Mouse (Mus musculus): ENCODE data around the gene Zmynd12. TPM values are rescaled to one million over a fixed set of nuclear protein-coding genes. Genes with fewer than 3 reads are reported as not detected.
A peak's percentile ranks its signal among the peaks of the same experiment; 100 is the strongest.

Zmynd12 gene
- polyA plus RNA-seq, 1 experiment from 2014 or later, result 0.38 TPM

DNA sequence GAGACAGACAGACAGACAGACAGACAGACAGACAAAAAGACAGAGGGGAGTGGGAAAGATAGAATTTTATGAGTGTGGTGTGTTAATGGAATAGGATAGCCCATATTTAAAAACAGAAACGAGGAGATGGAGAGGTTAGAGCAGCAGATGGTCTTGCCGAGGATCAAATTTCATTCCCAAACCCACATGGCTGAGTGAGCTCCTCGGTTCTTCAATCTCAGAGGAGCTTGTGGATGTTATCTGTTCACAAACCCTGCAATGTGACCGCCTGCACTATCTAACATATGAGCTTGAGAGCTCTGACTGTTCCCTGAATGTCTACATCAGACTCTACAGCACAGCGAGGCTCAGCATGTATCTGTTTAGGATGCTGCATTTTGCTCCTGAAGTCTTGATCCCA lies 50.5 kb downstream of the Zmynd12 start:
- H3K9ac ChIP-seq (ENCODE audit: low read length), result no peak overlapping the region
- no peak overlapping the region for H3K4me2 ChIP-seq (ENCODE audit: low read length)
- H3K9me3 ChIP-seq (replicated peaks; ENCODE audit: control insufficient read depth, low read length), result no peaks in the 10 kb centered on the region
- H3K4me3 ChIP-seq (ENCODE audit: low read depth, low read length), result no peak overlapping the region
- WGBS, result 62% methylated on average over 5 of the region's 5 CpGs
- H3K36me3 ChIP-seq (ENCODE audit: control insufficient read depth, insufficient read depth, low read length), result no peaks in the 10 kb centered on the region
- no peaks in the 10 kb centered on the region for H3K27me3 ChIP-seq (replicated peaks; ENCODE audit: control insufficient read depth, insufficient read depth, low read length)
- no peaks in the 10 kb centered on the region for H3K4me1 ChIP-seq (ENCODE audit: control insufficient read depth, insufficient read depth, low read length)
- DNase-seq (ENCODE audit: low spot score) (no peak), ATAC-seq (no peak)
- no peak overlapping the region for H3K27ac ChIP-seq (ENCODE audit: low read depth, low read length)

DNA sequence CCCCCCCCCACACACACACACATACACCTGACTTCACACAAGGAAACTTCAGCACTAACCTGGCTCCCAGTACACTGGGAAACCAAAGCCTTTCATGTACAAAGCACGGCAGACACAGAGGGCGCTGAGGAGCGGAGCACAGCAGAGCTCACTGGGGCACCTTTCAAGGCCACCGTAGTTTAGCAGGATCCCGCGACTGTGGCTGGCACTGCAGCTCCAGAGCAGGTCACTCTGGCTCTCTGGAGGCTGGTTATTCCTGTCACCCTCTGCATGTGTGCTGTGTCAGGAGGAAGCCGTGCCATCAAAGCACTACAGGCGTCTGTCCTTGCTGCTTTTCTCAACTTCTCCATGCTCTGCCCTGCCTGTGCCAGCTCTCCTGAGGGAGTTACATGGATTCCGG lies 60.4 kb downstream of the Zmynd12 start:
- ATAC-seq (no peak), DNase-seq (ENCODE audit: low spot score) (no peak)
- Histone ChIP-seq H3K9me3 (replicated peaks; ENCODE audit: control insufficient read depth, low read length) (no peaks in the 10 kb centered on the region), H3K36me3 (ENCODE audit: control insufficient read depth, insufficient read depth, low read length) (no peaks in the 10 kb centered on the region), H3K27me3 (replicated peaks; ENCODE audit: control insufficient read depth, insufficient read depth, low read length) (no peaks in the 10 kb centered on the region), H3K27ac (ENCODE audit: low read depth, low read length) (no peak overlapping the region), H3K4me2 (ENCODE audit: low read length) (no peak overlapping the region), H3K4me1 (ENCODE audit: control insufficient read depth, insufficient read depth, low read length) (no peaks in the 10 kb centered on the region), H3K4me3 (ENCODE audit: low read depth, low read length) (no peak overlapping the region), H3K9ac (ENCODE audit: low read length) (no peak overlapping the region)
- 63% methylated on average over 9 of the region's 9 CpGs for WGBS

GRCm38 (mm10) chr4:119484882-119485281 lies 62.3 kb downstream of the Zmynd12 start:
- no peak for DNase-seq (ENCODE audit: low spot score)

GRCm38 (mm10) chr4:119489666-119490065 lies 67.1 kb downstream of the Zmynd12 start:
- Histone ChIP-seq H3K4me3 (ENCODE audit: low read depth, low read length) (no peak overlapping the region), H3K27me3 (replicated peaks; ENCODE audit: control insufficient read depth, insufficient read depth, low read length) (no peaks in the 10 kb centered on the region), H3K4me2 (ENCODE audit: low read length) (no peak overlapping the region), H3K4me1 (ENCODE audit: control insufficient read depth, insufficient read depth, low read length) (0 out of 2 replicates have a peak, but pooled peaks cover 6% of the 10 kb centered on the region), H3K36me3 (ENCODE audit: control insufficient read depth, insufficient read depth, low read length) (no peaks in the 10 kb centered on the region), H3K27ac (ENCODE audit: low read depth, low read length) (no peak overlapping the region), H3K9me3 (replicated peaks; ENCODE audit: control insufficient read depth, low read length) (no peaks in the 10 kb centered on the region), H3K9ac (ENCODE audit: low read length) (no peak overlapping the region)
- ATAC-seq (no peak), DNase-seq (ENCODE audit: low spot score) (peak; percentile 25)
- WGBS, result 77% methylated on average over 10 of the region's 10 CpGs

More at GRCm38 (mm10) chr4:119484882-119485281, 62.3 kb downstream of the Zmynd12 start:
- Histone ChIP-seq H3K27ac (ENCODE audit: low read depth, low read length) (no peak overlapping the region), H3K36me3 (ENCODE audit: control insufficient read depth, insufficient read depth, low read length) (no peaks in the 10 kb centered on the region), H3K4me1 (ENCODE audit: control insufficient read depth, insufficient read depth, low read length) (no peaks in the 10 kb centered on the region), H3K9me3 (replicated peaks; ENCODE audit: control insufficient read depth, low read length) (no peaks in the 10 kb centered on the region), H3K9ac (ENCODE audit: low read length) (no peak overlapping the region), H3K27me3 (replicated peaks; ENCODE audit: control insufficient read depth, insufficient read depth, low read length) (no peaks in the 10 kb centered on the region), H3K4me2 (ENCODE audit: low read length) (no peak overlapping the region), H3K4me3 (ENCODE audit: low read depth, low read length) (no peak overlapping the region)
- ATAC-seq, result no peak
- 69% methylated on average over 7 of the region's 7 CpGs for WGBS

DNA sequence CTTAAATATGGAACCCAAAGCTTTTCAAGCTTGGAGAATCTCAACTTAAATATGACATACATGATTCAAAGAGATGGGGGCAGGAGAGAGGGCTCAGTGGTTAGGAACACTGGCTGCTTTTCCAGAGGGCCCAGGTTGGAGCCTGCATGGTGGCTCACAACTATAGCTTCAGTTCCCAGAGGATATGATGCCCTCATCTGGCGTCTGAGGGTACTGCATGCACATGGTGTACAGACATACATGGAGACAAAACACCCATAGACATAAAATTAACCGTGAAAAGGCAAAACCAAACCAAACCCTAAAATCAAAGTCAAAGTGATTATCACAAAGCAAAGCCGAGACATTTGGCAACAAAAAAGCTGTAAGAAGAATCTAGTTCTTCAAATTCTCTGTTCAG lies 68.2 kb downstream of the Zmynd12 start:
- H3K4me1 ChIP-seq (ENCODE audit: control insufficient read depth, insufficient read depth, low read length), result 0 out of 2 replicates have a peak, but pooled peaks cover 6% of the 10 kb centered on the region
- no peaks in the 10 kb centered on the region for H3K9me3 ChIP-seq (replicated peaks; ENCODE audit: control insufficient read depth, low read length)
- H3K4me2 ChIP-seq (ENCODE audit: low read length), result no peak overlapping the region
- no peak overlapping the region for H3K27ac ChIP-seq (ENCODE audit: low read depth, low read length)
- H3K4me3 ChIP-seq (ENCODE audit: low read depth, low read length), result no peak overlapping the region
- no peak for ATAC-seq
- no peaks in the 10 kb centered on the region for H3K27me3 ChIP-seq (replicated peaks; ENCODE audit: control insufficient read depth, insufficient read depth, low read length)
- no peaks in the 10 kb centered on the region for H3K36me3 ChIP-seq (ENCODE audit: control insufficient read depth, insufficient read depth, low read length)
- DNase-seq (ENCODE audit: low spot score), result peak; percentile 43
- H3K9ac ChIP-seq (ENCODE audit: low read length), result no peak overlapping the region
- WGBS, result 78% methylated on average over 3 of the region's 3 CpGs

- H3K27ac ChIP-seq (ENCODE audit: low read depth, low read length), result peak within 1 kb of the TSS; percentile 72
- H3K36me3 ChIP-seq (ENCODE audit: control insufficient read depth, insufficient read depth, low read length), result no peaks in the 10 kb centered on the region
- H3K4me3 ChIP-seq (ENCODE audit: low read depth, low read length), result peak within 1 kb of the TSS; percentile 61
- no peaks in the 10 kb centered on the region for H3K9me3 ChIP-seq (replicated peaks; ENCODE audit: control insufficient read depth, low read length)
- WGBS, result 1% methylated on average over 62 of the region's 77 CpGs
- peak within 1 kb of the TSS; percentile 79 for H3K4me2 ChIP-seq (ENCODE audit: low read length)
- H3K9ac ChIP-seq (ENCODE audit: low read length), result peak within 1 kb of the TSS; percentile 76
- ATAC-seq (peak; percentile 96), DNase-seq (ENCODE audit: low spot score) (peak; percentile 81)
- 0 out of 2 replicates have a peak, but pooled peaks cover 6% of the 10 kb centered on the region for H3K4me1 ChIP-seq (ENCODE audit: control insufficient read depth, insufficient read depth, low read length)
- H3K27me3 ChIP-seq (replicated peaks; ENCODE audit: control insufficient read depth, insufficient read depth, low read length), result no peaks in the 10 kb centered on the region
These were observed 69.8 kb downstream of the Zmynd12 start, which contains the start of gene Rimkla for GRCm38 (mm10) chr4:119492291-119492932. TSS of gene Rimkla (minus strand) at chr4:119492628.

GRCm38 (mm10) chr4:119492933-119493327 lies 70.3 kb downstream of the Zmynd12 start:
- Histone ChIP-seq H3K9me3 (replicated peaks; ENCODE audit: control insufficient read depth, low read length) (no peaks in the 10 kb centered on the region), H3K4me1 (ENCODE audit: control insufficient read depth, insufficient read depth, low read length) (0 out of 2 replicates have a peak, but pooled peaks cover 6% of the 10 kb centered on the region), H3K4me3 (ENCODE audit: low read depth, low read length) (peak overlapping the region; percentile 61), H3K4me2 (ENCODE audit: low read length) (peak overlapping the region; percentile 79), H3K9ac (ENCODE audit: low read length) (peak overlapping the region; percentile 76), H3K27me3 (replicated peaks; ENCODE audit: control insufficient read depth, insufficient read depth, low read length) (no peaks in the 10 kb centered on the region), H3K27ac (ENCODE audit: low read depth, low read length) (no peak overlapping the region), H3K36me3 (ENCODE audit: control insufficient read depth, insufficient read depth, low read length) (no peaks in the 10 kb centered on the region)
- 41% methylated on average over 10 of the region's 10 CpGs for WGBS
- peak; percentile 47 for ATAC-seq
- no peak for DNase-seq (ENCODE audit: low spot score)

- DNase-seq (ENCODE audit: low spot score) (no peak), ATAC-seq (no peak)
- 64% methylated on average over 5 of the region's 5 CpGs for WGBS
- Histone ChIP-seq H3K4me1 (ENCODE audit: control insufficient read depth, insufficient read depth, low read length) (no peaks in the 10 kb centered on the region), H3K9me3 (replicated peaks; ENCODE audit: control insufficient read depth, low read length) (no peaks in the 10 kb centered on the region), H3K4me2 (ENCODE audit: low read length) (no peak overlapping the region), H3K27me3 (replicated peaks; ENCODE audit: control insufficient read depth, insufficient read depth, low read length) (no peaks in the 10 kb centered on the region), H3K27ac (ENCODE audit: low read depth, low read length) (no peak overlapping the region), H3K4me3 (ENCODE audit: low read depth, low read length) (no peak overlapping the region), H3K36me3 (ENCODE audit: control insufficient read depth, insufficient read depth, low read length) (no peaks in the 10 kb centered on the region), H3K9ac (ENCODE audit: low read length) (no peak overlapping the region)
These were observed 75.8 kb downstream of the Zmynd12 start for GRCm38 (mm10) chr4:119498319-119498848.

DNA sequence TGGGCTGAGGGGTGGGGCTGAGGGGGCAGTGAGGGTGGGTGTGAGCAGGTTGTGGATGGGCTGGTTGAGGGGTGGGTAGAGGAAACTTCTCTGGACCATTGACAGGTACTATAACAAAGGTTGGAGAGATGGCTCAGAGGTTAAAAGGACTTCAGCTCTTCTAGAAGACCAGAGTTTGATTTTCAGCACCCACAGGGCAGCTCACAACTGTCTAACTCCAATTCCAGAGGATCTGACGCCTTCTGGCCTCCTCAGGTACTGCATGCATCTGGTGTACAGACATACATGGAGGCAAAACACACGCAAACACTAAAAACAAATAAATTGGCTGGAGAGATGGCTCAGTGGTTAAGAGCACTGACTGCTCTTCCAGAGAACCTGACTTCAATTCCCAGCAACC lies 89.0 kb downstream of the Zmynd12 start:
- Histone ChIP-seq H3K4me3 (ENCODE audit: low read depth, low read length) (no peak overlapping the region), H3K4me1 (ENCODE audit: control insufficient read depth, insufficient read depth, low read length) (no peaks in the 10 kb centered on the region), H3K9ac (ENCODE audit: low read length) (no peak overlapping the region), H3K36me3 (ENCODE audit: control insufficient read depth, insufficient read depth, low read length) (no peaks in the 10 kb centered on the region), H3K27me3 (replicated peaks; ENCODE audit: control insufficient read depth, insufficient read depth, low read length) (no peaks in the 10 kb centered on the region), H3K9me3 (replicated peaks; ENCODE audit: control insufficient read depth, low read length) (no peaks in the 10 kb centered on the region), H3K4me2 (ENCODE audit: low read length) (no peak overlapping the region), H3K27ac (ENCODE audit: low read depth, low read length) (no peak overlapping the region)
- no peak for ATAC-seq
- 60% methylated on average over 2 of the region's 2 CpGs for WGBS
- DNase-seq (ENCODE audit: low spot score), result no peak

Measured in forebrain, embryonic 14.5 days (tissue).